ENCODE assay signal across 20 mouse cellular contexts in genomic region chr8:34702806-34703205, GRCm38 (mm10).
DNase-seq lines count a peak whose midpoint lies in the region; ATAC-seq and TF ChIP-seq lines count a peak whose summit lies in the region.
"Had no signal": no experiment of that assay in that cellular context is flagged by ENCODE, and none has a peak within 500 bp of the region (broad histone marks: within the 10 kb centered on the region; RNA-seq: fewer than 3 reads in every experiment).

No protein-coding gene starts in this region.

- in situ Hi-C loops in CH12.LX (cut with MboI; ENCODE audit: low pct_ligation_motif_present, low pct_unique_long_range_greater_than_20kb, low sequenced_read_pairs), result no loop called here

- WGBS in stomach, postnatal 0 days, result 97% methylated on average over 2 of the region's 2 CpGs
- WGBS in intestine, postnatal 0 days, result 95% methylated on average over 2 of the region's 2 CpGs

- TF ChIP-seq RAD21 in CH12.LX (IDR thresholded peaks at IDR 0.05; ENCODE audit: low read depth, low read length), result peak; percentile 6

- no peaks in the 10 kb centered on the region for H3K27me3 ChIP-seq in CH12.LX (replicated peaks)
- no peaks in the 10 kb centered on the region for H3K27me3 ChIP-seq in stomach, postnatal 0 days (ENCODE audit: control insufficient read depth, insufficient read depth, low read length)
- H3K27me3 ChIP-seq in intestine, postnatal 0 days (replicated peaks; ENCODE audit: control insufficient read depth, insufficient read depth, low read length), result no peaks in the 10 kb centered on the region
- H3K27me3 ChIP-seq: embryonic facial prominence, embryonic 13.5 days; forebrain, embryonic 13.5 days; heart, embryonic 13.5 days; hindbrain, embryonic 15.5 days had no signal

- TF ChIP-seq POLR2A in CH12.LX (IDR thresholded peaks at IDR 0.05; ENCODE audit: low read depth, low read length), result no peak

- no peak overlapping the region for H3K9ac ChIP-seq in CH12.LX (ENCODE audit: insufficient read depth, low read depth)
- H3K9ac ChIP-seq in stomach, postnatal 0 days (ENCODE audit: low read length), result no peak overlapping the region
- no peak overlapping the region for H3K9ac ChIP-seq in intestine, postnatal 0 days (ENCODE audit: low read depth, low read length)
- H3K9ac ChIP-seq: embryonic facial prominence, embryonic 13.5 days; forebrain, embryonic 13.5 days; heart, embryonic 13.5 days; hindbrain, embryonic 15.5 days had no signal

- H3K4me1 ChIP-seq in CH12.LX (ENCODE audit: control insufficient read depth in 1 of 2, insufficient read depth in 2 of 2), result peaks cover 0 to 2% of the 10 kb centered on the region in 2 experiments; a peak in 1 of 4 replicates
- H3K4me1 ChIP-seq in stomach, postnatal 0 days (replicated peaks; ENCODE audit: control insufficient read depth, insufficient read depth), result no peaks in the 10 kb centered on the region
- H3K4me1 ChIP-seq in intestine, postnatal 0 days (replicated peaks; ENCODE audit: control insufficient read depth, insufficient read depth, low read length), result no peaks in the 10 kb centered on the region
- H3K4me1 ChIP-seq: heart, embryonic 13.5 days; hindbrain, embryonic 15.5 days had no signal

- no peak overlapping the region for H3K4me3 ChIP-seq in CH12.LX (replicated peaks in 1 of 3; ENCODE audit: low read depth in 2 of 3, low read length in 2 of 3, poor library complexity in 1 of 3)
- no peak overlapping the region for H3K4me3 ChIP-seq in stomach, postnatal 0 days (ENCODE audit: low read depth, low read length)
- no peak overlapping the region for H3K4me3 ChIP-seq in intestine, postnatal 0 days (ENCODE audit: low read depth, low read length)
- H3K4me3 ChIP-seq: embryonic facial prominence, embryonic 13.5 days; forebrain, embryonic 13.5 days; heart, adult 2 months; heart, embryonic 13.5 days; hindbrain, embryonic 15.5 days had no signal

- no peak overlapping the region for H3K4me2 ChIP-seq in CH12.LX (ENCODE audit: insufficient read depth, low read depth, poor library complexity, severe bottlenecking)
- H3K4me2 ChIP-seq in stomach, postnatal 0 days (replicated peaks; ENCODE audit: low read depth), result no peak overlapping the region
- H3K4me2 ChIP-seq in intestine, postnatal 0 days (replicated peaks; ENCODE audit: low read depth), result no peak overlapping the region
- H3K4me2 ChIP-seq: embryonic facial prominence, embryonic 13.5 days; forebrain, embryonic 13.5 days; heart, embryonic 13.5 days; hindbrain, embryonic 15.5 days had no signal

- no peaks in the 10 kb centered on the region for H3K79me2 ChIP-seq in CH12.LX (replicated peaks; ENCODE audit: control insufficient read depth, extremely low read depth, insufficient read depth, poor library complexity, severe bottlenecking)

- H3K36me3 ChIP-seq in CH12.LX (replicated peaks in 1 of 2; ENCODE audit: control insufficient read depth in 1 of 2, insufficient read depth in 1 of 2, low read length in 1 of 2), result no peaks in the 10 kb centered on the region
- no peaks in the 10 kb centered on the region for H3K36me3 ChIP-seq in stomach, postnatal 0 days (ENCODE audit: control insufficient read depth, insufficient read depth, low read length)
- no peaks in the 10 kb centered on the region for H3K36me3 ChIP-seq in intestine, postnatal 0 days (ENCODE audit: control insufficient read depth, insufficient read depth)
- H3K36me3 ChIP-seq: embryonic facial prominence, embryonic 13.5 days; heart, embryonic 13.5 days; hindbrain, embryonic 15.5 days had no signal

- ATAC-seq in stomach, postnatal 0 days (ENCODE audit: low FRiP score, low TSS enrichment), result no peak
- no peak for ATAC-seq in intestine, postnatal 0 days
- ATAC-seq: activated CD4-positive, CD25-positive, alpha-beta regulatory T cell, adult 4 months; CD4-positive, CD25-positive, alpha-beta regulatory T cell, adult 4 months had no signal

- dilution Hi-C loops in CH12.LX (cut with MboI; ENCODE audit: extremely low pct_ligation_motif_present, extremely low pct_unique_long_range_greater_than_20kb, low sequenced_read_pairs), result no loop called here

- TF ChIP-seq CTCF in CH12.LX (conservative IDR thresholded peaks at IDR 0.05 in 1 of 2, IDR thresholded peaks at IDR 0.05 in 1 of 2; ENCODE audit: low read depth in 2 of 2, low read length in 2 of 2), result 0 out of 4 replicates have a peak, but pooled peaks of 1 of the 2 experiments have one; percentile 7
- no peak for TF ChIP-seq CTCF in stomach, postnatal 0 days (IDR thresholded peaks at IDR 0.05; ENCODE audit: low read depth)
- TF ChIP-seq CTCF in intestine, postnatal 0 days (IDR thresholded peaks at IDR 0.05; ENCODE audit: low read depth), result no peak

- peak; percentile 78 for DNase-seq in heart, adult 11 months
- DNase-seq in heart, adult 9 months (ENCODE audit: low spot score in 2 of 2), result no peak
- DNase-seq in CH12.LX (ENCODE audit: extremely low read depth), result peak; percentile 53
- DNase-seq in ZHBTc4 (ENCODE audit: low read depth, low spot score), result peak; percentile 38
- DNase-seq in stomach, postnatal 0 days (ENCODE audit: low spot score), result no peak
- DNase-seq in frontal cortex, postnatal 36 days (ENCODE audit: low spot score in 2 of 2), result no peak
- DNase-seq: adrenal gland, postnatal 14 days; cerebellum, adult 11-12 months; cerebellum, adult 9-10 months; gastrocnemius, postnatal 36 days; heart, adult 2 months; heart, postnatal 36 days; kidney, adult 11 months had no signal

- no peak overlapping the region for H3K27ac ChIP-seq in CH12.LX (ENCODE audit: insufficient read depth, low read depth)
- H3K27ac ChIP-seq in stomach, postnatal 0 days (replicated peaks), result no peak overlapping the region
- H3K27ac ChIP-seq in intestine, postnatal 0 days (ENCODE audit: low read depth, low read length), result no peak overlapping the region
- H3K27ac ChIP-seq: embryonic facial prominence, embryonic 13.5 days; heart, adult 2 months; heart, embryonic 13.5 days; hindbrain, embryonic 15.5 days had no signal

- no peaks in the 10 kb centered on the region for H3K9me3 ChIP-seq in CH12.LX (replicated peaks; ENCODE audit: low read length)
- no peaks in the 10 kb centered on the region for H3K9me3 ChIP-seq in stomach, postnatal 0 days (ENCODE audit: control insufficient read depth, low read length)
- no peaks in the 10 kb centered on the region for H3K9me3 ChIP-seq in intestine, postnatal 0 days (ENCODE audit: control insufficient read depth)
- H3K9me3 ChIP-seq: embryonic facial prominence, embryonic 13.5 days; forebrain, embryonic 13.5 days; heart, embryonic 13.5 days; hindbrain, embryonic 15.5 days had no signal

- no peak for TF ChIP-seq EP300 in CH12.LX (IDR thresholded peaks at IDR 0.05; ENCODE audit: low read length)
- TF ChIP-seq EP300 in stomach, postnatal 0 days (optimal IDR thresholded peaks at IDR 0.05), result no peak

TF ChIP-seq in CH12.LX, 34 proteins besides CTCF, POLR2A, EP300 and RAD21:
- TF ChIP-seq HCFC1 (IDR thresholded peaks at IDR 0.05; ENCODE audit: low read depth, low read length), result no peak
- TF ChIP-seq TBP (conservative IDR thresholded peaks at IDR 0.05; ENCODE audit: low read depth, low read length), result no peak
- no peak; the same call in 1 of the 2 replicates for TF ChIP-seq SMC3 (IDR thresholded peaks at IDR 0.05; ENCODE audit: low read depth, low read length)
- no peak for TF ChIP-seq JUND (conservative IDR thresholded peaks at IDR 0.05; ENCODE audit: low read depth, low read length)
- no peak for TF ChIP-seq USF2 (conservative IDR thresholded peaks at IDR 0.05; ENCODE audit: low read depth, low read length)

Comparison
In these comparisons a context has a peak if more than half of its experiments do, and no peak if none do; other contexts are left out.
1. DNase-seq: peak in heart, adult 11 months (single experiment), CH12.LX (single experiment) and ZHBTc4 (single experiment); none in heart, adult 9 months (0 of 2), stomach, postnatal 0 days (single experiment) and frontal cortex, postnatal 36 days (0 of 2).